Mouse (Mus musculus) ovary, postnatal 10 days (tissue): Measurements from ENCODE around the gene Armh3.
A peak's percentile ranks its signal among the peaks of the same experiment; 100 is the strongest.
"Not testable (repeated sequence)": the region's sequence is repeated elsewhere in the genome, so short reads cannot be mapped to it uniquely, and the experiment has no call there.

Experiments
- DNase-seq: peaks from one replicate; pipeline ENCODE4 v3.0.0; 2022; ENCODE audit warnings: low spot score

The Armh3 gene

GRCm38 (mm10) chr19:46032731-46033510, 34.6 kb upstream of the Armh3 start:
- no peak for DNase-seq

DNA sequence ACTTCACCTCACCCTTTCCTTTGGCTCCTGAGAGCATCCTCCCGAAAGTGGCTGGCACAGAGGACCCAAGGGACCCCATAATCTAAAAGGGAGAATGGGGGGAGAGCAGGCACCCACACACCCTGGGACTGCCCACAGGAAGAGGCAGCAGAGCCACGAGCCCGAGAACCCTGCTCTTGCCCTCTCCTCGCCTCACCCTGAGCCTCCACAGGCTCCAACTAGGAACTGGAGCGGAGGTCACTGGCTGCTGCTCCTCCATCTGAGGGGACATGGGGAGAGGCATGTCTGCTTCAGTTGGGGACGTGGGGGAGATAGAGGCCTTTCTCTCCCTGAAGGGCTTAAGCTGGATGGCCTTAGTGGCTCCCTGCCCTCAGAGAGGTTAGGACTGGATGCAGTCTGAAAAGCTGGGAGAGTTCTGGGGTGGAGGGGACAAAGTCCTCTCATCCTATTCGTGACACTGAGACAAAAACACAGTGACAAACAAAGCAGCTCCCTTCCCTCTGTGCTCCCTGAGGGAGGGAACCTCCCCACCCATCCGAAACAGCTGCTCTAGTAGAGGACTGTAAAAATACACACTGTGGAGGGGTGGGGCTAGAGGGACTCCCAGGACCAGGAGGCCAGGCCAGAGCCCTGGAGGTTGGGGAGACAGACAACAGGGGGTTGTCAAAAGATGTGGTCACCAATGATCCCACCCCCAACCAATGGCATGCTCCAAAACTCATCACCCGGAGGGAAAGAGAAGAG, 33.6 kb upstream of the Armh3 start:
- DNase-seq: no peak

DNA sequence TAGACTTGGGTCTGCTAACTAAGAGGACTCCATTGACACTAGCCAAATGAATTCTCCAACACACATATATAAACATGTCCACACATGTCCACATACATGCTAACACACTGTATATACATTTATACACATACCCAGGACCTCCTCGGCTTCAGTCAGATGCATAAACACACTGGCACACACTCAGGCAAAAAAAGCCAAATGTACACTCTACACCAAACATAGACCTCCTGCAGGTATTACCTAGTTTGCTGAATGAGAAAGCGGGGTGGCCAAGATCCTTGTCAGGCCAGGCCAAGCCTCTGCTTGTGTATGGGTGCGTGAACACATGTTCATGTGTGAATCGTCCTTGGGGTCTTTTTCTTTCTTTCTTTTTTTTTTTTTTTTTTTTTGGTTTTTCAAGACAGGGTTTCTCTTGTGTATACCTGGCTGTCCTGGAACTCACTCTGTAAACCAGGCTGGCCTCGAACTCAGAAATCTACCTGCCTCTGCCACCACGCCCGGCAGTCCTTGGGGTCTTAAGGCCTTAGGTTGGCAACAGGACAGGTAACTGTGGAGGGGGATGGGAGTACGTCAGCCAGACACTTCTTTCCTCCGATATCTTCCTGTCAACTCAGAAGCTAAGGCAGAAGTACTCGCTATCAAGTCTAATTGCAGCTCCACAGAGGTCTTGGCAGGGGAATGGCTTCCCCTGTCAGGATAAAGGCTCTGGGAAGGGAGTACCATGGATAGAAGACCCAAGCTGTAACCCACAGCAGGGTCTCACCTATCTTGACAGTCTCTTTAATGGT, 32.1 kb upstream of the Armh3 start:
- DNase-seq: no peak

GRCm38 (mm10) chr19:46029652-46030051, 31.4 kb upstream of the Armh3 start:
- DNase-seq: no peak

GRCm38 (mm10) chr19:46028747-46029320, 30.5 kb upstream of the Armh3 start:
- DNase-seq: no peak

DNA sequence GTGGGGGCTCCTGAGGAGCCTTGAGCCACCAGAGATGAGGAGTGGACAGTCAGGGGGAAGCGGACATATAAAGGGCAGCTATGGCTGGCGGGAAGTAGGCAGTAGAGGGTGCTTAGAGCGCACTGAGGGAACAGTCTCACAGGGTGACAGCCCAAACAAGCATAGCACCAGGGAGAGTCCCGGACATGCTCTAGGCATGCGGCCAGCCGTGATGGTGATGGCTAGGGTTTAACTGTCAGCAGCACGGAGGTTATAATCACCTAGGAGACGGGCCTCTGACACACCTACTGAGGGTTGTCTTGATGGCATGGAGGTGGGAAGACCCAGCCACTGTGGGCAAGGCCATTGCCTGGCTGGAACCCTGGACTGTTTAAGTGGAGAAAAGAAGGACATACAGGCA, 28.3 kb upstream of the Armh3 start:
- no peak for DNase-seq

DNA sequence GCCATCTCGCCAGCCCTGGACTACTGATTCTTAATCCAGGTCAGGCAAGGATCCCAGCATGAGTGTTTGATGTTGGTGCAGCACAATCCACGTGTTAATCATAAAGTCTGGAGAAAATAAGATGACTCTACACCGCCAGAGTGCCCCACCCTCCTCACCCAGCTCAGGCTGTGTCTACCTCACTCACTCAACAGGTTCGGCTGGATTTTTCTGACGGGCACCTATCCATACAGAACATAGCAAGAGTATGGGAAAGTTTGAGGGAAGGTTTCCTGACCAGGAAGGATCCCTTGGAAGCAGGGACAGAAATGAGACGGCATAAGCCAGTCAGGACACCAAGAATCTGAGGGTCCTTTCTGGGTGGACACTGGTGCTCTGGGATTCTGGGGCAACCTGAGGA, 26.7 kb upstream of the Armh3 start:
- no peak for DNase-seq

DNA sequence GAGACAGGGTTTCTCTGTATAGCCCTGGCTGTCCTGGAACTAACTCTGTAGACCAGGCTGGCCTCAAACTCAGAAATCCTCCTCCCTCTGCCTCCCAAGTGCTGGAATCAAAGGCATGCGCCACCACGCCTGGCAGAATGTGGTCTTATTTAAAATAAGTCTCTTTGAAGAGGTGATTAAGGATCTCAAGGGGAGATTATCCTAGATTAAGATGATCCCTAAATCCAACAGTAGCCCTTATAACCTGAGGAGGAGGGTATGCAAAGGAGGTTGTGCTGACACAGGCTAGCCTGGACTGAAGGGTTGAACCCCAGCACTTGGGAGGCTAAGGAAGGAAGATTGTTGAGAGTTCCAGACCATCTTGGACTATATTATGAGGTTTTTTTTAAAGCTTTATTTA, 17.7 kb upstream of the Armh3 start:
- DNase-seq: no peak

DNA sequence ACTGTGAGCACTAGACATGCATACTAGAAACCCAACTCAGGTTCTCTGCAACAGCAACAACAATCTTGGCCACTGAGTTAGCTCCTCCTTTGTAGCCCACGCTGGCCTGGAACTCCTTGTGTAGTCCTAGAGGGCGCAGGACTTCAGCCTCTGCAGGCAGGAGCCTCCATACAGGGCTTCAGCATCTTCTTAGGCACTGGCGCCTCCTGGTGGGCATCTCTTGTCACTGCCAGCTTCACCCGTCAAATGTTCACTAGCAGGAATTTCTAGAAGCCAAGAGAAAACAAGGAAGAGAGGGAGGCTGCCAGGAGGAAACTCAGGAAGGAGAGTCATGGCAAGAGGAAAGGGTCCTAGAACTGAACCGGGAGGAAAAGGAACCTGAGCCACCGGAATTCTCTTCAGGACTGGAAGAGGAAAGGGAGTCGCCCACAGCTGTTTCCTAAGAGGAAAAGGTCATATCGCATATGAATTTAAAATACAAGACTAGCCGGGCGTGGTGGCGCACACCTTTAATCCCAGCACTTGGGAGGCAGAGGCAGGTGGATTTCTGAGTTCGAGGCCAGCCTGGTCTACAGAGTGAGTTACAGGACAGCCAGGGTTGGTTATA, 16.4 kb upstream of the Armh3 start:
- DNase-seq: peak; percentile 82

- DNase-seq: no peak
Observed at GRCm38 (mm10) chr19:46005680-46006079, 7.4 kb upstream of the Armh3 start.

DNA sequence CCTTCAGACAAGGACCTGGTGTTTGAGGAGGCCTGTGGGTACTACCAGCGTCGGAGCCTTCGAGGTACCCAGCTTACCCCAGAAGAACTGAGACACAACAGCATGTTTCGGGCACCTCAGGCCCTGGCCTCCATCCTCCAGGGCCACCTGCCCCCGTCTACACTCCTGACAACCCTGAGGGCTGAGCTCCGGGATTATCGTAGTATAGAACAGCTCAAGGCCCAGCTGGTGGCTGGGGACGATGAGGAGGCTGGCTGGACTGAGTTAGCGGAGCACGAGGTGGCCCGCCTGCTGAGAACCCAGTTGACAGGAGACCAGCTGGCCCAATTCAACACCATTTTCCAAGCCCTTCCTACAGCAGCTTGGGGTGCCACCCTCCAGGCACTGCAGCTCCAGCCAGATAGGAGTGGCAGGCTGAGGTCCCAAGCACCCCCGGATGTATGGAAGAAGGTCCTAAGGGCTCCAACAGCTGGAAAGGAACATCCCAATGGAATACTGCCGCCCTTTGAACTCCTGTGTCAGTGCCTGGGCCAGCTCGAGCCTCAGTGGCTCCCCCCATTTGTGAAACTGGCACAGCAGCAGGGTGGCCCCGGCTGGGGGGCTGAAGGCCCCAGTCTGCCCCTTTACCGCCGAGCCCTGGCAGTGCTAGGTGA, 6.7 kb upstream of the Armh3 start:
- DNase-seq: no peak

DNA sequence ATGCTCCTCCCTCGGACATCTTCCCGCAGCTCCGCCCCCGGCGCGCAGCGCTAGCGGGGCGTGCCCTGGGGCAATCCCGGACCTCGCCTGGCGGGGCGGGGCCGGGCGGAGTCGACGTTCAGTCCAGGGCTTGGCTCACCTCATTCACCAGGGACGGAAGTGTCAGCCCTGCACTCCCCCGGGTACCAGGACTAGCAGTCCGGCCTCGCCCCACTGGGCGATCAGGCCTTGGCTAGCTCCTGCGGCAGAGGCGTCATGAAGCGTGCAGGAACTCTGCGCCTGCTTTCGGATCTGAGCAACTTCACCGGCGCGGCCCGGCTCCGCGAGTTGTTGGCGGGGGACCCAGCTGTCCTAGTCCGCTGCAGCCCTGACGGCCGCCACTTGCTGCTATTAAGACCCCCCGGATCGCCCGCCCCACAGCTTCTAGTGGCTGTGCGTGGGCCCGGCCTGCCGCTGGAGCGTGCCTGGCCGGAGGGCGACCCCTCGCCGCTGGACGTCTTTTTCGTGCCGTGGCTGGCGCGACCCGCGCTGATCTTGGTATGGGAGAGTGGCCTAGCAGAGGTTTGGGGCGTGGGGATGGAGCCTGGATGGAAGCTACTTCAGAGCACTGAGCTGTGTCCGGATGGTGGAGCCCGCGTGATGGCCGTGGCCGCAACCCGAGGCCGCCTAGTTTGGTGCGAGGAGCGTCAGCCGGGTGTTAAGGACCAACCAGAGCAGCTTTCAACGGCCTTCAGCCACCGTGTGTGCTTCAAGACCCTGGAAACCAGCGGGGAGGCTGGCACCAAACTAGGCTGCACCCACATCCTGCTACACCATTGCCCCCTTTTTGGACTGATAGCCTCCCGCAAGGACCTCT, 5.3 kb upstream of the Armh3 start, which contains the start of gene Hps6:
Gene Hps6, plus strand, starts transcription at position 138 of the 856 bp plus-strand sequence.
- DNase-seq: peak; percentile 65

DNA sequence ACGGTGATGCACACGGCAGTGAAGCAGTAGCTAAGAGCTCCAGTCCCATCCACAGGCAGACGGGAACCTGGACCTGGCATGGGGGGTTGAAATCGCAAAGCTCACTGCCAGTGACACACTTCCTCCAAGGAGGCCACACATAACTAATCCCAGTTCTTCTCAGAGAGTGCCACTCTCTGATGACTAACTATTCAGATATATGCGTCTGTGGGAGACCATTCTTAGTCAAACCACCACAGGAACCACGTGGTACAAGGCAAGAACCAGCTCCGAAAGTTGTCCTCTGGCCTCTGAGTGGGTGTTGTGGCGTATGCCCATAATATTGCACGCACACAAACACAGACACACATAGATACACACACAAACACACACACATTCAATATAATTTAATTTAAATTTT, 4.0 kb upstream of the Armh3 start:
- DNase-seq: no peak

GRCm38 (mm10) chr19:45999378-45999777, 1.1 kb upstream of the Armh3 start:
- DNase-seq: no peak

DNA sequence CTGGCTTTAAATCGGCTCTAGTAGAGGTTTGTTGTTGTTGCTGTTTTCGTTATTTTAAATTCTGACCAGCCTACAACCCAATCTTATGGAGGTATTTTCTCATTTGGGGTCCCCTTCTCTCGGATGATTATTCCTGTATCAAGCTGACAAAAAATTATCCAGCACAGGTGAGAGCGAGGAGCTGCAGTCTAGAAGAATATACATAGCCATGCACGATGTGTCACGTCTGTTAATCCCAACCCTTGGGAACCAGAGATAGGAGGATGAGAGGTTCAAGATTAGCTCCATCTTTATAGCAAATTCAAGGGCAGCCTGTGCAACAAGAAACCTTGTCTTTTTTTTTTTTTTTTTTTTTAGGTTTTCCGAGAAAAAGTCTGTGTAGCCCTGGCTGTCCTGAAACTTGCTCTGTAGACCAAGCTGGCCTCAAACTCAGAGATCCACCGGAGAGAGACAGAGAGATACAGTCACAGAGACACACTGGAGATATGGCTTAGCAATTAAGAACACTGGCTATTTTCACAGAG, 468 bp upstream of the Armh3 start:
- no peak for DNase-seq

GRCm38 (mm10) chr19:45997365-45997764, 923 bp downstream of the Armh3 start:
- no peak for DNase-seq

- DNase-seq: no peak
Observed at GRCm38 (mm10) chr19:45993981-45994737, 4.1 kb downstream of the Armh3 start.

GRCm38 (mm10) chr19:45993441-45993840, 4.8 kb downstream of the Armh3 start:
- DNase-seq: not testable (repeated sequence)

- no peak for DNase-seq
Observed at GRCm38 (mm10) chr19:45991171-45991570, 7.1 kb downstream of the Armh3 start.
